Mouse (Mus musculus): Measurements from ENCODE around the gene Nprl3. TPM values are rescaled to one million over a fixed set of nuclear protein-coding genes. Genes with fewer than 3 reads are reported as not detected.
A peak's percentile ranks its signal among the peaks of the same experiment; 100 is the strongest.

The Nprl3 gene
- total and polyA plus RNA-seq, 3 experiments: 26.3 to 121 (median 106) TPM

- peaks cover 36% of the 10 kb centered on the region for H3K36me3 ChIP-seq (replicated peaks)
- no peak overlapping the region for H3K4me3 ChIP-seq (ENCODE audit: low read depth, low read length)
- DNase-seq (ENCODE audit: low spot score): no peak
- no peaks in the 10 kb centered on the region for H3K9me3 ChIP-seq (replicated peaks)
- TF ChIP-seq GATA2 (IDR thresholded peaks at IDR 0.05; ENCODE audit: borderline replicate concordance, low read depth, low read length) (no peak), GATA1 (IDR thresholded peaks at IDR 0.05; ENCODE audit: borderline replicate concordance, low read length) (no peak), POLR2AphosphoS5 (IDR thresholded peaks at IDR 0.05; ENCODE audit: insufficient replicate concordance, low read depth, low read length) (no peak), CTCF (IDR thresholded peaks at IDR 0.05; ENCODE audit: low read depth, low read length) (no peak), TAL1 (conservative IDR thresholded peaks at IDR 0.05; ENCODE audit: low read depth, low read length) (no peak)
- peaks cover 29% of the 10 kb centered on the region for H3K27me3 ChIP-seq (ENCODE audit: insufficient read depth, low read length)
- ATAC-seq (ENCODE audit: extremely low read depth, insufficient number of reproducible peaks, low FRiP score, poor library complexity, severe bottlenecking): no peak
- peaks cover 4% of the 10 kb centered on the region for H3K4me1 ChIP-seq (ENCODE audit: insufficient read depth, low read depth, low read length)
These were observed 78.6 kb downstream of the Nprl3 start for GRCm38 (mm10) chr11:32188881-32189280.

GRCm38 (mm10) chr11:32187256-32187655, 80.3 kb downstream of the Nprl3 start:
- ATAC-seq (ENCODE audit: extremely low read depth, insufficient number of reproducible peaks, low FRiP score, poor library complexity, severe bottlenecking): no peak

GRCm38 (mm10) chr11:32186031-32186430, 81.5 kb downstream of the Nprl3 start:
- Histone ChIP-seq H3K4me1 (ENCODE audit: insufficient read depth, low read depth, low read length) (peaks cover 4% of the 10 kb centered on the region), H3K36me3 (replicated peaks) (peaks cover 12% of the 10 kb centered on the region), H3K27me3 (ENCODE audit: insufficient read depth, low read length) (peaks cover 30% of the 10 kb centered on the region), H3K4me3 (ENCODE audit: low read depth, low read length) (no peak overlapping the region), H3K9me3 (replicated peaks) (no peaks in the 10 kb centered on the region)
- DNase-seq (ENCODE audit: low spot score): no peak
- ATAC-seq (ENCODE audit: extremely low read depth, insufficient number of reproducible peaks, low FRiP score, poor library complexity, severe bottlenecking): no peak
- no peak for TF ChIP-seq TAL1 (conservative IDR thresholded peaks at IDR 0.05; ENCODE audit: low read depth, low read length)
- no peak for TF ChIP-seq POLR2AphosphoS5 (IDR thresholded peaks at IDR 0.05; ENCODE audit: insufficient replicate concordance, low read depth, low read length)
- no peak for TF ChIP-seq GATA2 (IDR thresholded peaks at IDR 0.05; ENCODE audit: borderline replicate concordance, low read depth, low read length)
- no peak for TF ChIP-seq GATA1 (IDR thresholded peaks at IDR 0.05; ENCODE audit: borderline replicate concordance, low read length)
- no peak for TF ChIP-seq CTCF (IDR thresholded peaks at IDR 0.05; ENCODE audit: low read depth, low read length)

More at GRCm38 (mm10) chr11:32187256-32187655, 80.3 kb downstream of the Nprl3 start:
- peaks cover 21% of the 10 kb centered on the region for H3K36me3 ChIP-seq (replicated peaks)
- H3K4me1 ChIP-seq (ENCODE audit: insufficient read depth, low read depth, low read length): peaks cover 4% of the 10 kb centered on the region
- no peaks in the 10 kb centered on the region for H3K9me3 ChIP-seq (replicated peaks)
- peaks cover 22% of the 10 kb centered on the region for H3K27me3 ChIP-seq (ENCODE audit: insufficient read depth, low read length)
- TF ChIP-seq GATA1 (IDR thresholded peaks at IDR 0.05; ENCODE audit: borderline replicate concordance, low read length): no peak
- TF ChIP-seq CTCF (IDR thresholded peaks at IDR 0.05; ENCODE audit: low read depth, low read length): no peak
- no peak for TF ChIP-seq POLR2AphosphoS5 (IDR thresholded peaks at IDR 0.05; ENCODE audit: insufficient replicate concordance, low read depth, low read length)
- TF ChIP-seq GATA2 (IDR thresholded peaks at IDR 0.05; ENCODE audit: borderline replicate concordance, low read depth, low read length): no peak
- TF ChIP-seq TAL1 (conservative IDR thresholded peaks at IDR 0.05; ENCODE audit: low read depth, low read length): no peak
- no peak for DNase-seq (ENCODE audit: low spot score)
- H3K4me3 ChIP-seq (ENCODE audit: low read depth, low read length): no peak overlapping the region

- Histone ChIP-seq H3K4me1 (ENCODE audit: insufficient read depth, low read depth, low read length) (peaks cover under 1% of the 10 kb centered on the region), H3K9me3 (replicated peaks) (no peaks in the 10 kb centered on the region), H3K36me3 (replicated peaks) (no peaks in the 10 kb centered on the region), H3K4me3 (ENCODE audit: low read depth, low read length) (no peak overlapping the region), H3K27me3 (ENCODE audit: insufficient read depth, low read length) (peaks cover 24% of the 10 kb centered on the region)
- TF ChIP-seq GATA2 (IDR thresholded peaks at IDR 0.05; ENCODE audit: borderline replicate concordance, low read depth, low read length) (no peak), GATA1 (IDR thresholded peaks at IDR 0.05; ENCODE audit: borderline replicate concordance, low read length) (no peak), POLR2AphosphoS5 (IDR thresholded peaks at IDR 0.05; ENCODE audit: insufficient replicate concordance, low read depth, low read length) (no peak), TAL1 (conservative IDR thresholded peaks at IDR 0.05; ENCODE audit: low read depth, low read length) (no peak), CTCF (IDR thresholded peaks at IDR 0.05; ENCODE audit: low read depth, low read length) (no peak)
- ATAC-seq (ENCODE audit: extremely low read depth, insufficient number of reproducible peaks, low FRiP score, poor library complexity, severe bottlenecking) (no peak), DNase-seq (ENCODE audit: low spot score) (no peak)
These were observed 83.0 kb downstream of the Nprl3 start for GRCm38 (mm10) chr11:32184469-32184868.

GRCm38 (mm10) chr11:32181973-32182868, 85.3 kb downstream of the Nprl3 start:
- Histone ChIP-seq H3K4me3 (ENCODE audit: low read depth, low read length) (no peak overlapping the region), H3K27me3 (ENCODE audit: insufficient read depth, low read length) (peaks cover 30% of the 10 kb centered on the region), H3K9me3 (replicated peaks) (peaks cover 6% of the 10 kb centered on the region; the same call in 1 of the 2 replicates), H3K36me3 (replicated peaks) (no peaks in the 10 kb centered on the region), H3K4me1 (ENCODE audit: insufficient read depth, low read depth, low read length) (no peaks in the 10 kb centered on the region; the same call in 1 of the 2 replicates)
- no peak for ATAC-seq (ENCODE audit: extremely low read depth, insufficient number of reproducible peaks, low FRiP score, poor library complexity, severe bottlenecking)
- TF ChIP-seq TAL1 (conservative IDR thresholded peaks at IDR 0.05; ENCODE audit: low read depth, low read length): no peak
- peak; percentile 70 for TF ChIP-seq CTCF (IDR thresholded peaks at IDR 0.05; ENCODE audit: low read depth, low read length)
- TF ChIP-seq GATA2 (IDR thresholded peaks at IDR 0.05; ENCODE audit: borderline replicate concordance, low read depth, low read length): no peak
- no peak for TF ChIP-seq POLR2AphosphoS5 (IDR thresholded peaks at IDR 0.05; ENCODE audit: insufficient replicate concordance, low read depth, low read length)
- DNase-seq (ENCODE audit: low spot score): peak; percentile 51

- Histone ChIP-seq H3K4me3 (ENCODE audit: low read depth, low read length) (no peak overlapping the region), H3K9me3 (replicated peaks) (peaks cover 6% of the 10 kb centered on the region; the same call in 1 of the 2 replicates), H3K36me3 (replicated peaks) (no peaks in the 10 kb centered on the region), H3K27me3 (ENCODE audit: insufficient read depth, low read length) (peaks cover 35% of the 10 kb centered on the region), H3K4me1 (ENCODE audit: insufficient read depth, low read depth, low read length) (no peaks in the 10 kb centered on the region; the same call in 1 of the 2 replicates)
- no peak for TF ChIP-seq CTCF (IDR thresholded peaks at IDR 0.05; ENCODE audit: low read depth, low read length)
- no peak for TF ChIP-seq GATA2 (IDR thresholded peaks at IDR 0.05; ENCODE audit: borderline replicate concordance, low read depth, low read length)
- no peak for TF ChIP-seq GATA1 (IDR thresholded peaks at IDR 0.05; ENCODE audit: borderline replicate concordance, low read length)
- no peak for TF ChIP-seq POLR2AphosphoS5 (IDR thresholded peaks at IDR 0.05; ENCODE audit: insufficient replicate concordance, low read depth, low read length)
- no peak for TF ChIP-seq TAL1 (conservative IDR thresholded peaks at IDR 0.05; ENCODE audit: low read depth, low read length)
- ATAC-seq (ENCODE audit: extremely low read depth, insufficient number of reproducible peaks, low FRiP score, poor library complexity, severe bottlenecking) (no peak), DNase-seq (ENCODE audit: low spot score) (no peak)
These were observed 86.3 kb downstream of the Nprl3 start for GRCm38 (mm10) chr11:32181246-32181645.

Measured in G1E (cell line).